Mouse (Mus musculus) thymus, adult 2 months (tissue): ENCODE measurements around the gene Terf2.

ENCODE experiments used
- CTCF ChIP-seq: fragments of 200-500 bp; IDR thresholded peaks from 2 replicates; pipeline ENCODE4 v1.5.1; 2012; ENCODE audit warnings: mild to moderate bottlenecking, control low read depth, low read length, moderate library complexity, borderline replicate concordance; ENCODE audit not compliant: control insufficient read depth, poor library complexity, insufficient read depth; ENCODE audit errors: extremely low read depth
- POLR2A ChIP-seq: fragments of 200-500 bp; IDR thresholded peaks from 2 replicates; pipeline ENCODE4 v1.6.1; 2012; ENCODE audit warnings: mild to moderate bottlenecking, low read length, control low read depth, moderate library complexity; ENCODE audit not compliant: control insufficient read depth, poor library complexity, insufficient read depth; ENCODE audit errors: extremely low read depth

GRCm38 (mm10) chr8:107118803-107119233, 22.5 kb upstream of the Terf2 start:
- TF ChIP-seq POLR2A (no peak), CTCF (no peak)
